Mouse (Mus musculus): ENCODE measurements at regions not wholly inside any gene's neighbourhood (a gene's known extent, or its start where the extent isn't known, plus 50 kb on each side); places are given as distances from the start of the nearest gene placed in this dataset.

DNA sequence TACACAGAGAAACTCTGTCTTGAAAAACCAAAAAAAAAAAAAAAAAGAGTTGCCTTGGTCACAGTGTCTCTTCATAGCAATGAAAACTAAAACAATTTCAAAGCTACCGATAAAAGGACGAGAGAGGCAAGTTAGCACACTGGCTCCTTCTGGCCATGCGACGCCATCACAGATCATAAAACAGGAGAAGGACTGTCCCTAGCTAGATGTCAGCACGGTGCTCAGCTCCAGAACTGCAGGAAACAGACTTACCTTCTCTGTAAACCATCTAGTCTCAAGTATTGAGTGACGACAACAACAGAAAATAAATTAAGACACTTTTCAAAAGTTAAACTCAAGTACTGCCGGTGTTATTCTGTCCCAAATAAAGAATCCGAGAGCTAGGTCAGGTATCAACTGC lies 118.7 kb downstream of the Ets2 start:
- no peak for TF ChIP-seq CTCF (IDR thresholded peaks at IDR 0.05; ENCODE audit: insufficient read depth, low read length)
- TF ChIP-seq POLR2A (IDR thresholded peaks at IDR 0.05; ENCODE audit: borderline replicate concordance, extremely low read depth, low read depth, low read length) = no peak

Measured in lung, adult 2 months (tissue).